Mouse (Mus musculus) embryonic fibroblast, embryonic 13.5 days (primary cell): ENCODE data around the gene Ehhadh.

Source experiments
- CTCF ChIP-seq: IDR thresholded peaks from 2 replicates; pipeline ENCODE4 v1.5.1; 2011; ENCODE audit warnings: mild to moderate bottlenecking, control low read depth, low read length, moderate library complexity, borderline replicate concordance; ENCODE audit not compliant: insufficient read depth
- POLR2A ChIP-seq: IDR thresholded peaks from 2 replicates; pipeline ENCODE4 v1.6.1; 2011; ENCODE audit warnings: low read depth, mild to moderate bottlenecking, control low read depth, low read length, moderate library complexity

DNA sequence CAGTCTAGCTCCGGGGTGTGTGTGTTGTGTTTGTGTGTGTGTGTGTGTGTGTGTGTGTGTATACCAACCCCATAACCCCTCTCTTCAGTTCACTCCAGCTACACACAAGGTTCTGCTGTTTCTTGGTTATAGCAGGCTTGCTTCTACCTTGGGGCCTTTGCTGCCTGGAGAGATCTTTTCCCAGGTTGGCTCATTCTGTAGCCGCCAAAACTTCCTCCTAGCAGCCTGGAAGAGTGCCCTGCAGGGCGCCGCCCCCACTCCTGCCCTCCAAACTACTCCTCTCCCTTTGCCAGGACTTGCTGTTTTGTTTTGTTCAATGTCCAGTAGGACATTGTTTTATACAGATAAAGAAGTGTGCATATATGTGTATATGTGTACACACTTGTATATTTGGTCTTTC, 40.0 kb upstream of the Ehhadh start:
- TF ChIP-seq CTCF (no peak), POLR2A (no peak)
